Mouse (Mus musculus) olfactory bulb, adult 2 months (tissue): ENCODE measurements around the gene Lgmn.

Experiments
- CTCF ChIP-seq: fragments of 200-500 bp; IDR thresholded peaks from 2 replicates; pipeline ENCODE4 v1.5.1; 2012; ENCODE audit warnings: low read depth, mild to moderate bottlenecking, low read length, moderate library complexity; ENCODE audit not compliant: insufficient read depth
- POLR2A ChIP-seq: fragments of 200-500 bp; IDR thresholded peaks from 2 replicates; pipeline ENCODE4 v1.6.1; 2012; ENCODE audit warnings: mild to moderate bottlenecking, low read depth, low read length, moderate library complexity; ENCODE audit not compliant: insufficient read depth

DNA sequence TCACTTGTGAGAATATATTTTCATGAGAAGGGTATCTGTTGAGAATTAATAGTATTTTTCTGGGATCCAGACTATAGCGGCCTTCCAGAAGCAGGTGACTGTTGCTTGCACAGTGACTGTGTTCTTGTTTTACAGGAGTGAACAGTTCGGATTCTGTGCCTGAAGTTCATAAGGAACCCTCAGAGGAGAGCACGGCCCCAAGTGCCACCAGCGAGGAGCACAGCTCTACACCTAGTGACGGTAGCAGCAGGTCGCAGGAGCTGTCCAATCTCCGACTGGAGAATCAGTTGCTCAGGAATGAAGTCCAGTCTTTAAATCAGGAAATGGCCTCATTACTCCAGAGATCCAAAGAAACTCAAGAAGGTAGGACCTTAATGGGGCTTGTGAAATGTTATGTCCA is 34.8 kb upstream of the Lgmn start:
- TF ChIP-seq POLR2A (no peak), CTCF (no peak)
